Mouse (Mus musculus) CH12.LX (cell line): Measurements from ENCODE around the gene Col16a1. TPM values are rescaled to one million over a fixed set of nuclear protein-coding genes. Genes with fewer than 3 reads are reported as not detected.

Experiments used
- DNase-seq: peaks from one replicate; pipeline ENCODE4 v3.0.0-alpha.2; 2013; ENCODE audit errors: extremely low read depth
- H3K27ac ChIP-seq: 2 replicates; pipeline ENCODE4 v1.5.1; 2012; ENCODE audit warnings: low read depth, mild to moderate bottlenecking, control low read depth, moderate library complexity; ENCODE audit not compliant: insufficient read depth
- H3K27me3 ChIP-seq: replicated peaks from 2 replicates; pipeline ENCODE3; 2012; ENCODE audit warnings: inconsistent platforms
- H3K36me3 ChIP-seq, 2 experiments: replicated peaks in 1 of 2; 2 replicates each; pipeline versions ENCODE3 to v1.6.1; 2012; ENCODE audit warnings: inconsistent platforms in 1 of 2, low read length in 1 of 2, mild to moderate bottlenecking in 1 of 2, mixed read lengths in 1 of 2, moderate library complexity in 1 of 2; ENCODE audit not compliant: control insufficient read depth in 1 of 2, insufficient read depth in 1 of 2
- H3K4me1 ChIP-seq, 2 experiments: 2 replicates each; pipeline ENCODE4 v1.6.1; 2012; ENCODE audit warnings: inconsistent platforms in 1 of 2, moderate library complexity in 1 of 2; ENCODE audit not compliant: insufficient read depth in 2 of 2, control insufficient read depth in 1 of 2
- H3K4me2 ChIP-seq: 2 replicates; pipeline ENCODE4 v1.6.1; 2012; ENCODE audit warnings: low read depth, mild to moderate bottlenecking, control low read depth; ENCODE audit not compliant: poor library complexity, insufficient read depth, severe bottlenecking
- H3K4me3 ChIP-seq, 3 experiments: fragments of 150-350 bp in 1 of 3; sonication (generic) in 1 of 3; replicated peaks in 1 of 3; 2 replicates each; pipeline versions ENCODE3 to v1.5.1; 2011 to 2012; ENCODE audit warnings: low read depth in 2 of 3, low read length in 2 of 3, mild to moderate bottlenecking in 2 of 3, moderate library complexity in 2 of 3, control low read depth in 1 of 3, improper control_type of control experiment in 1 of 3, inconsistent platforms in 1 of 3, mixed read lengths in 1 of 3; ENCODE audit not compliant: poor library complexity in 1 of 3
- H3K79me2 ChIP-seq: replicated peaks from 2 replicates; pipeline ENCODE4 v1.6.1; 2012; ENCODE audit warnings: mild to moderate bottlenecking, moderate library complexity; ENCODE audit not compliant: control insufficient read depth, poor library complexity, insufficient read depth, severe bottlenecking; ENCODE audit errors: extremely low read depth
- H3K9ac ChIP-seq: 2 replicates; pipeline ENCODE4 v1.6.1; 2012; ENCODE audit warnings: low read depth, mild to moderate bottlenecking, control low read depth, moderate library complexity; ENCODE audit not compliant: insufficient read depth
- H3K9me3 ChIP-seq: replicated peaks from 2 replicates; pipeline ENCODE3; 2012; ENCODE audit warnings: low read length, inconsistent platforms, mixed read lengths
- BHLHE40 ChIP-seq: IDR thresholded peaks from 2 replicates; pipeline ENCODE4 v1.6.1; 2011; ENCODE audit warnings: mild to moderate bottlenecking, low read depth, low read length, improper control_type of control experiment
- CHD1 ChIP-seq: IDR thresholded peaks from 2 replicates; pipeline ENCODE4 v1.6.1; 2012; ENCODE audit warnings: low read depth, low read length, improper control_type of control experiment, inconsistent platforms
- CHD2 ChIP-seq: IDR thresholded peaks from 2 replicates; pipeline ENCODE4 v1.6.1; 2011; ENCODE audit warnings: low read length, improper control_type of control experiment
- CTCF ChIP-seq, 2 experiments: IDR thresholded peaks in 1 of 2; conservative IDR thresholded peaks in 1 of 2; 2 replicates each; pipeline ENCODE4 v1.5.1; 2011 to 2012; ENCODE audit warnings: low read depth in 2 of 2, low read length in 2 of 2, improper control_type of control experiment in 1 of 2, inconsistent platforms in 1 of 2, mild to moderate bottlenecking in 1 of 2, moderate library complexity in 1 of 2
- E2F4 ChIP-seq: IDR thresholded peaks from 2 replicates; pipeline ENCODE4 v1.6.1; 2011; ENCODE audit warnings: low read depth, low read length, improper control_type of control experiment; ENCODE audit not compliant: insufficient replicate concordance
- ELF1 ChIP-seq: IDR thresholded peaks from 2 replicates; pipeline ENCODE4 v1.6.1; 2014; ENCODE audit warnings: low read depth, mild to moderate bottlenecking, inconsistent platforms, low read length, improper control_type of control experiment
- EP300 ChIP-seq: IDR thresholded peaks from 2 replicates; pipeline ENCODE4 v1.6.1; 2011; ENCODE audit warnings: low read length, improper control_type of control experiment
- ETS1 ChIP-seq: conservative IDR thresholded peaks from 2 replicates; pipeline ENCODE4 v1.6.1; 2012; ENCODE audit warnings: low read depth, mild to moderate bottlenecking, inconsistent platforms, low read length, improper control_type of control experiment, moderate library complexity
- GABPA ChIP-seq: IDR thresholded peaks from 2 replicates; pipeline ENCODE4 v1.6.1; 2012; ENCODE audit warnings: low read depth, low read length, improper control_type of control experiment, inconsistent platforms; ENCODE audit not compliant: insufficient replicate concordance
- HCFC1 ChIP-seq: IDR thresholded peaks from 2 replicates; pipeline ENCODE4 v1.6.1; 2012; ENCODE audit warnings: low read depth, mild to moderate bottlenecking, inconsistent platforms, low read length, improper control_type of control experiment
- IRF4 ChIP-seq: IDR thresholded peaks from 2 replicates; pipeline ENCODE4 v1.6.1; 2014; ENCODE audit warnings: low read depth, mild to moderate bottlenecking, inconsistent platforms, low read length, improper control_type of control experiment
- JUN ChIP-seq: IDR thresholded peaks from 2 replicates; pipeline ENCODE4 v1.6.1; 2011; ENCODE audit warnings: low read depth, mild to moderate bottlenecking, low read length, improper control_type of control experiment, moderate library complexity; ENCODE audit not compliant: insufficient read depth
- JUND ChIP-seq: conservative IDR thresholded peaks from 2 replicates; pipeline ENCODE4 v1.6.1; 2011; ENCODE audit warnings: low read depth, low read length, improper control_type of control experiment
- KAT2A ChIP-seq: IDR thresholded peaks from 2 replicates; pipeline ENCODE4 v1.6.1; 2012; ENCODE audit warnings: low read length, improper control_type of control experiment, inconsistent platforms; ENCODE audit not compliant: insufficient replicate concordance
- MAFK ChIP-seq: IDR thresholded peaks from 2 replicates; pipeline ENCODE4 v1.6.1; 2011; ENCODE audit warnings: low read length, improper control_type of control experiment; ENCODE audit not compliant: insufficient replicate concordance
- MAX ChIP-seq: IDR thresholded peaks from 2 replicates; pipeline ENCODE4 v1.6.1; 2011; ENCODE audit warnings: low read length, improper control_type of control experiment
- MAZ ChIP-seq: IDR thresholded peaks from 2 replicates; pipeline ENCODE4 v1.6.1; 2012; ENCODE audit warnings: low read depth, mild to moderate bottlenecking, inconsistent platforms, low read length, improper control_type of control experiment, moderate library complexity
- MEF2A ChIP-seq: IDR thresholded peaks from 2 replicates; pipeline ENCODE4 v1.6.1; 2014; ENCODE audit warnings: low read depth, mild to moderate bottlenecking, inconsistent platforms, low read length, improper control_type of control experiment, borderline replicate concordance
- MXI1 ChIP-seq: IDR thresholded peaks from 2 replicates; pipeline ENCODE4 v1.6.1; 2011; ENCODE audit warnings: mild to moderate bottlenecking, low read depth, low read length, improper control_type of control experiment
- MYC ChIP-seq: IDR thresholded peaks from 2 replicates; pipeline ENCODE4 v1.6.1; 2011; ENCODE audit warnings: low read depth, mild to moderate bottlenecking, improper control_type of control experiment, low read length
- NELFE ChIP-seq: IDR thresholded peaks from 2 replicates; pipeline ENCODE4 v1.6.1; 2011; ENCODE audit warnings: low read depth, low read length, improper control_type of control experiment
- NRF1 ChIP-seq: IDR thresholded peaks from 2 replicates; pipeline ENCODE4 v1.6.1; 2014; ENCODE audit warnings: low read depth, mild to moderate bottlenecking, inconsistent platforms, low read length, improper control_type of control experiment, moderate library complexity
- PAX5 ChIP-seq: IDR thresholded peaks from 2 replicates; pipeline ENCODE4 v1.6.1; 2012; ENCODE audit warnings: low read length, inconsistent platforms, mixed read lengths
- POLR2A ChIP-seq: IDR thresholded peaks from 2 replicates; pipeline ENCODE4 v1.6.1; 2011; ENCODE audit warnings: low read depth, mild to moderate bottlenecking, improper control_type of control experiment, low read length
- POLR2AphosphoS2 ChIP-seq: IDR thresholded peaks from 2 replicates; pipeline ENCODE4 v1.6.1; 2011; ENCODE audit warnings: low read depth, low read length, improper control_type of control experiment
- RAD21 ChIP-seq: IDR thresholded peaks from 2 replicates; pipeline ENCODE4 v1.6.1; 2011; ENCODE audit warnings: low read depth, mild to moderate bottlenecking, low read length, improper control_type of control experiment, moderate library complexity
- RCOR1 ChIP-seq: conservative IDR thresholded peaks from 2 replicates; pipeline ENCODE4 v1.6.1; 2012; ENCODE audit warnings: low read depth, mild to moderate bottlenecking, inconsistent platforms, low read length, improper control_type of control experiment
- SIN3A ChIP-seq: IDR thresholded peaks from 2 replicates; pipeline ENCODE4 v1.6.1; 2012; ENCODE audit warnings: low read length, improper control_type of control experiment, inconsistent platforms
- SMC3 ChIP-seq: IDR thresholded peaks from 2 replicates; pipeline ENCODE4 v1.6.1; 2011; ENCODE audit warnings: low read depth, low read length, improper control_type of control experiment
- TBP ChIP-seq: conservative IDR thresholded peaks from 2 replicates; pipeline ENCODE4 v1.6.1; 2011; ENCODE audit warnings: low read depth, low read length, improper control_type of control experiment
- TCF12 ChIP-seq: IDR thresholded peaks from 2 replicates; pipeline ENCODE4 v1.6.1; 2014; ENCODE audit warnings: low read depth, mild to moderate bottlenecking, inconsistent platforms, low read length, improper control_type of control experiment
- UBTF ChIP-seq: IDR thresholded peaks from 2 replicates; pipeline ENCODE4 v1.6.1; 2012; ENCODE audit warnings: low read depth, mild to moderate bottlenecking, inconsistent platforms, low read length, improper control_type of control experiment, moderate library complexity
- USF1 ChIP-seq: IDR thresholded peaks from 2 replicates; pipeline ENCODE4 v1.6.1; 2014; ENCODE audit warnings: low read depth, mild to moderate bottlenecking, inconsistent platforms, low read length, improper control_type of control experiment
- USF2 ChIP-seq: conservative IDR thresholded peaks from 2 replicates; pipeline ENCODE4 v1.6.1; 2011; ENCODE audit warnings: low read depth, low read length, improper control_type of control experiment
- ZC3H11A ChIP-seq: IDR thresholded peaks from 2 replicates; pipeline ENCODE4 v1.6.1; 2012; ENCODE audit warnings: low read depth, mild to moderate bottlenecking, inconsistent platforms, low read length, improper control_type of control experiment
- ZKSCAN1 ChIP-seq: IDR thresholded peaks from 2 replicates; pipeline ENCODE4 v1.6.1; 2012; ENCODE audit warnings: low read depth, inconsistent platforms, low read length, improper control_type of control experiment, borderline replicate concordance
- ZMIZ1 ChIP-seq: IDR thresholded peaks from 2 replicates; pipeline ENCODE4 v1.6.1; 2012; ENCODE audit warnings: low read depth, mild to moderate bottlenecking, inconsistent platforms, low read length, improper control_type of control experiment
- ZNF384 ChIP-seq: IDR thresholded peaks from 2 replicates; pipeline ENCODE4 v1.6.1; 2012; ENCODE audit warnings: low read depth, low read length, improper control_type of control experiment, inconsistent platforms
- dilution Hi-C: fragments of 300-500 bp; cut with MboI; formaldehyde crosslinking; loops from 2 replicates; pipeline ENCODE4 v1.14.3; 2020; ENCODE audit warnings: low sequenced_read_pairs; ENCODE audit not compliant: extremely low pct_unique_long_range_greater_than_20kb, extremely low pct_ligation_motif_present
- in situ Hi-C: fragments of 300-500 bp; cut with MboI; formaldehyde crosslinking; loops from 3 replicates; pipeline ENCODE4 v1.14.3; 2019; ENCODE audit warnings: low sequenced_read_pairs, low pct_ligation_motif_present, low pct_unique_long_range_greater_than_20kb, mixed read lengths
- polyA plus RNA-seq: library from polyadenylated mRNA; unstranded; fragments of >175 nt; gene quantifications from 2 replicates; pipeline ENCODE4 v1.2.1, GENCODE M21; 2012; ENCODE audit warnings: low read depth; ENCODE audit not compliant: insufficient read length
- total RNA-seq, 2 experiments: library from RNA; depleted of rRNA; stranded (reverse); fragments of 300-350 nt in 1 of 2; fragments of >200 nt in 1 of 2; gene quantifications; 2 replicates each; pipeline ENCODE4 v1.2.3; 2012 to 2014

Col16a1 gene
- total and polyA plus RNA-seq, 3 experiments = not detected

GRCm38 (mm10) chr4:130107444-130108131 is 59.9 kb downstream of the Col16a1 start:
- peaks cover 0 to 20% of the 10 kb centered on the region in 2 experiments for H3K36me3 ChIP-seq
- peak overlapping the region; percentile 78 for H3K9ac ChIP-seq
- H3K4me1 ChIP-seq = peaks cover 3 to 19% of the 10 kb centered on the region in 2 experiments
- in situ Hi-C loops (no loop called here), dilution Hi-C loops (no loop called here)
- DNase-seq = peak; percentile 99
- H3K79me2 ChIP-seq = peaks cover 3% of the 10 kb centered on the region; the same call in 1 of the 2 replicates
- peaks cover 4% of the 10 kb centered on the region for H3K9me3 ChIP-seq
- peak overlapping the region; percentile 60 for H3K4me2 ChIP-seq
- H3K4me3 ChIP-seq = peak overlapping the region; percentile 73 to 96 (median 75)
- peaks cover 2% of the 10 kb centered on the region for H3K27me3 ChIP-seq
- H3K27ac ChIP-seq = no peak overlapping the region
- TF ChIP-seq RCOR1 (no peak), HCFC1 (peak; percentile 79), JUN (no peak), MAZ (no peak), SMC3 (no peak), MEF2A (no peak), ZKSCAN1 (no peak), POLR2AphosphoS2 (no peak), NELFE (0 out of 2 replicates have a peak, but pooled peaks have one; percentile 22), PAX5 (no peak), GABPA (peak; percentile 6; the same call in 1 of the 2 replicates), ETS1 (no peak), ZNF384 (no peak), IRF4 (no peak), POLR2A (peak; percentile 58; the same call in 1 of the 2 replicates), CHD2 (peak; percentile 76; the same call in 1 of the 2 replicates), KAT2A (no peak), RAD21 (no peak), JUND (peak; percentile 26; the same call in 1 of the 2 replicates), CHD1 (no peak), USF2 (no peak), TBP (no peak), EP300 (no peak), E2F4 (no peak), NRF1 (no peak; the same call in 1 of the 2 replicates), CTCF (conservative IDR thresholded peaks at IDR 0.05 in 1 of 2, IDR thresholded peaks at IDR 0.05 in 1 of 2; ENCODE audit: low read depth in 2 of 2, low read length in 2 of 2) (no peak), MAFK (no peak), MXI1 (no peak), UBTF (no peak), ELF1 (peak; percentile 86), MAX (no peak), SIN3A (peak; percentile 49; the same call in 1 of the 2 replicates), BHLHE40 (0 out of 2 replicates have a peak, but pooled peaks have one; percentile 1), ZMIZ1 (no peak), USF1 (no peak), MYC (0 out of 2 replicates have a peak, but pooled peaks have one; percentile 29), ZC3H11A (no peak), TCF12 (no peak)
